Mouse (Mus musculus): ENCODE results near the gene Usp22. TPM values are rescaled to one million over a fixed set of nuclear protein-coding genes. Genes with fewer than 3 reads are reported as not detected.

Gene Usp22
- total RNA-seq, 2 experiments from 2014 or later: 107 to 109 TPM

GRCm38 (mm10) chr11:61109707-61110106 lies 65.1 kb downstream of the Usp22 start:
- no peak for DNase-seq (ENCODE audit: low spot score in 2 of 2)

GRCm38 (mm10) chr11:61108911-61109361 lies 65.9 kb downstream of the Usp22 start:
- DNase-seq (ENCODE audit: low spot score in 2 of 2): no peak

- DNase-seq (ENCODE audit: low spot score in 2 of 2): peak; percentile 74 to 78
Measured at GRCm38 (mm10) chr11:61104241-61104901, 70.5 kb downstream of the Usp22 start.

GRCm38 (mm10) chr11:61102397-61103339 lies 72.2 kb downstream of the Usp22 start:
- no peak for DNase-seq (ENCODE audit: low spot score in 2 of 2)

Other genes starting within 250 kb of the Usp22 start
- 10 to 100 TPM; 92.4 to 93.9 TPM for gene Map2k3, start 243.0 kb downstream of the Usp22 start, total RNA-seq (2021)
- gene Kcnj12, start 152.5 kb downstream of the Usp22 start, total RNA-seq (2021): 1 to 10 TPM; 3.5 to 3.6 TPM
- gene Tnfrsf13b, start 48.3 kb downstream of the Usp22 start, total RNA-seq (2021): 1 to 10 TPM in 1 of 2 experiments, under 1 TPM in 1; 0.67 to 1.4 TPM
- gene Aldh3a1, start 32.5 kb upstream of the Usp22 start, total RNA-seq (2021): not detected
- gene Aldh3a2, start 92.4 kb upstream of the Usp22 start, total RNA-seq (2021): 10 to 100 TPM; 63.7 to 70.6 TPM
- gene Slc47a2, start 167.8 kb upstream of the Usp22 start, total RNA-seq (2021): under 1 TPM in 1 of 2 experiments, not detected in 1; 0.11 TPM
- gene Slc47a1, start 203.3 kb upstream of the Usp22 start, total RNA-seq (2021): 10 to 100 TPM in 1 of 2 experiments, 1 to 10 TPM in 1; 5.3 to 11.5 TPM

All from adrenal gland, postnatal 4 days (tissue).